Comparison of ENCODE assay signal across 12 mouse cellular contexts in genomic region chr1:45860349-45860748, GRCm38 (mm10). TPM values are rescaled to one million over a fixed set of nuclear protein-coding genes. Genes with fewer than 3 reads are reported as not detected.
DNase-seq lines count a peak whose midpoint lies in the region; ATAC-seq and TF ChIP-seq lines count a peak whose summit lies in the region.
"Had no signal": no experiment of that assay in that cellular context is flagged by ENCODE, and none has a peak within 500 bp of the region (broad histone marks: within the 10 kb centered on the region; RNA-seq: fewer than 3 reads in every experiment).

No protein-coding gene starts in this region.

- TF ChIP-seq CTCF in kidney, postnatal 0 days (IDR thresholded peaks at IDR 0.05; ENCODE audit: low read depth) = no peak
- TF ChIP-seq CTCF in MEL (IDR thresholded peaks at IDR 0.05 in 2 of 3, conservative IDR thresholded peaks at IDR 0.05 in 1 of 3; ENCODE audit: control insufficient read depth in 1 of 3, insufficient read depth in 1 of 3, low read depth in 2 of 3, low read length in 3 of 3, poor library complexity in 1 of 3, severe bottlenecking in 1 of 3) = no peak

- no peaks in the 10 kb centered on the region for H3K36me3 ChIP-seq in kidney, postnatal 0 days (ENCODE audit: insufficient read depth, low read length)
- H3K36me3 ChIP-seq in MEL (ENCODE audit: control insufficient read depth in 1 of 2, insufficient read depth in 2 of 2, low read length in 2 of 2) = peaks cover 0 to 16% of the 10 kb centered on the region in 2 experiments; a peak in 3 of 4 replicates
- no peaks in the 10 kb centered on the region for H3K36me3 ChIP-seq in heart, embryonic 12.5 days

- peaks cover 2% of the 10 kb centered on the region; the same call in 1 of the 2 replicates for H3K4me1 ChIP-seq in kidney, postnatal 0 days (replicated peaks; ENCODE audit: insufficient read depth, low read length)
- H3K4me1 ChIP-seq in MEL (ENCODE audit: control insufficient read depth in 1 of 2, insufficient read depth in 2 of 2, low read length in 2 of 2) = peaks cover 8 to 12% of the 10 kb centered on the region in 2 experiments; a peak in 3 of 4 replicates
- H3K4me1 ChIP-seq in heart, embryonic 12.5 days (replicated peaks) = peaks cover 9% of the 10 kb centered on the region

- H3K9me3 ChIP-seq in kidney, postnatal 0 days (replicated peaks; ENCODE audit: low read length) = no peaks in the 10 kb centered on the region
- no peaks in the 10 kb centered on the region for H3K9me3 ChIP-seq in MEL (replicated peaks; ENCODE audit: insufficient read depth, low read length)
- H3K9me3 ChIP-seq in heart, embryonic 12.5 days (replicated peaks) = no peaks in the 10 kb centered on the region

- no peak for ATAC-seq in kidney, postnatal 0 days (replicated peaks; ENCODE audit: low FRiP score, low read depth)
- ATAC-seq in heart, embryonic 12.5 days (ENCODE audit: insufficient number of reproducible peaks, low FRiP score) = peak; percentile 57; the same call in 1 of the 2 replicates
- ATAC-seq: forebrain, postnatal 0 days had no signal

- H3K79me2 ChIP-seq in MEL (ENCODE audit: control insufficient read depth, insufficient read depth, low read length, poor library complexity) = no peaks in the 10 kb centered on the region

- H3K4me2 ChIP-seq in kidney, postnatal 0 days (ENCODE audit: low read length) = no peak overlapping the region
- no peak overlapping the region for H3K4me2 ChIP-seq in heart, embryonic 12.5 days

- H3K27me3 ChIP-seq in kidney, postnatal 0 days (ENCODE audit: insufficient read depth, low read length) = no peaks in the 10 kb centered on the region
- H3K27me3 ChIP-seq in MEL (ENCODE audit: control insufficient read depth in 1 of 2, insufficient read depth in 2 of 2, low read length in 2 of 2) = no peaks in the 10 kb centered on the region
- H3K27me3 ChIP-seq in heart, embryonic 12.5 days (replicated peaks) = no peaks in the 10 kb centered on the region
- H3K27me3 ChIP-seq: megakaryocyte, embryonic 14.5 days had no signal

- peak; percentile 44 to 70; a peak in 3 of 4 replicates for TF ChIP-seq EP300 in MEL (IDR thresholded peaks at IDR 0.05; ENCODE audit: low read depth in 1 of 2, low read length in 2 of 2)

- no peak overlapping the region for H3K27ac ChIP-seq in kidney, postnatal 0 days
- H3K27ac ChIP-seq in MEL (ENCODE audit: control insufficient read depth, low read depth, low read length) = no peak overlapping the region
- 0 out of 2 replicates have a peak overlapping the region, but pooled peaks have one; percentile 27 for H3K27ac ChIP-seq in heart, embryonic 12.5 days (ENCODE audit: poor library complexity, severe bottlenecking)

- WGBS in kidney, postnatal 0 days = 39% methylated on average over 5 of the region's 5 CpGs
- WGBS in heart, embryonic 12.5 days = 42% methylated on average over 5 of the region's 5 CpGs

- no peak for TF ChIP-seq RAD21 in MEL (IDR thresholded peaks at IDR 0.05; ENCODE audit: low read depth, low read length)

- peak; percentile 54 for DNase-seq in kidney, postnatal 0 days (ENCODE audit: low spot score)
- DNase-seq in kidney, adult 18-20 months = no peak
- DNase-seq in MEL (ENCODE audit: low read depth, low spot score) = peak; percentile 63
- peak; percentile 37 for DNase-seq in lung, postnatal 25 days (ENCODE audit: low spot score)
- DNase-seq in adrenal gland, adult 2 months = no peak
- no peak for DNase-seq in spleen, adult 12 weeks (ENCODE audit: low spot score)
- no peak for DNase-seq in right cerebral cortex, adult 2 months (ENCODE audit: low spot score in 2 of 2)
- DNase-seq: cerebellum, adult 9-10 months; forebrain, postnatal 0 days had no signal

- no peak overlapping the region for H3K4me3 ChIP-seq in kidney, postnatal 0 days (replicated peaks; ENCODE audit: low read depth, low read length)
- H3K4me3 ChIP-seq in MEL (ENCODE audit: control insufficient read depth in 1 of 2, insufficient read depth in 1 of 2, low read depth in 2 of 2, low read length in 2 of 2) = no peak overlapping the region
- H3K4me3 ChIP-seq in heart, embryonic 12.5 days = no peak overlapping the region
- H3K4me3 ChIP-seq: megakaryocyte, embryonic 14.5 days had no signal

- no peak for TF ChIP-seq POLR2A in MEL (IDR thresholded peaks at IDR 0.05; ENCODE audit: control insufficient read depth in 1 of 2, insufficient read depth in 1 of 2, low read depth in 1 of 2, low read length in 2 of 2, poor library complexity in 1 of 2)

- no peak overlapping the region for H3K9ac ChIP-seq in kidney, postnatal 0 days (ENCODE audit: low read depth, low read length)
- no peak overlapping the region for H3K9ac ChIP-seq in MEL (ENCODE audit: control insufficient read depth, low read depth, low read length, poor library complexity, severe bottlenecking)
- no peak overlapping the region for H3K9ac ChIP-seq in heart, embryonic 12.5 days
- H3K9ac ChIP-seq: forebrain, postnatal 0 days had no signal

TF ChIP-seq in MEL, 35 proteins besides CTCF, POLR2A, EP300 and RAD21:
- TF ChIP-seq MYB (IDR thresholded peaks at IDR 0.05; ENCODE audit: low read depth, low read length) (no peak), TBP (IDR thresholded peaks at IDR 0.05; ENCODE audit: low read depth, low read length) (no peak), MAFK (IDR thresholded peaks at IDR 0.05; ENCODE audit: borderline replicate concordance, low read depth, low read length) (peak; percentile 91), GABPA (IDR thresholded peaks at IDR 0.05; ENCODE audit: low read depth, low read length) (peak; percentile 98), RCOR1 (IDR thresholded peaks at IDR 0.05; ENCODE audit: low read depth, low read length) (no peak), JUND (IDR thresholded peaks at IDR 0.05; ENCODE audit: low read depth, low read length) (no peak), ZMIZ1 (IDR thresholded peaks at IDR 0.05; ENCODE audit: low read depth, low read length) (no peak), SIN3A (IDR thresholded peaks at IDR 0.05; ENCODE audit: low read length) (peak; percentile 39; the same call in 1 of the 2 replicates), BHLHE40 (IDR thresholded peaks at IDR 0.05; ENCODE audit: borderline replicate concordance, low read depth, low read length) (no peak), ETS1 (IDR thresholded peaks at IDR 0.05; ENCODE audit: low read depth, low read length) (peak; percentile 90), KAT2A (conservative IDR thresholded peaks at IDR 0.05; ENCODE audit: low read depth, low read length) (0 out of 2 replicates have a peak, but pooled peaks have one; percentile 18), ZKSCAN1 (IDR thresholded peaks at IDR 0.05; ENCODE audit: low read depth, low read length) (no peak)

RNA-seq across cellular contexts. Expression of gene Gm5269, which starts 29.7 kb away (rescaled TPM):
- not detected in 2 replicates for polyA plus RNA-seq in kidney, postnatal 0 days (2015; fragmentation: Nextera tagmentation; extraction: Ambion mirVana)
- total RNA-seq in MEL (2012; rRNA removed) = not detected in 2 replicates
- under 1 TPM in 1 of 2 experiments, not detected in 1; 0.67 TPM for polyA plus RNA-seq in MEL (2012; ENCODE audit: insufficient read depth in 1 of 2, insufficient read length in 2 of 2, low read depth in 1 of 2, low replicate concordance in 2 of 2, missing spikeins in 1 of 2)
- polyA plus RNA-seq in heart, embryonic 12.5 days (2016; fragmentation: Nextera tagmentation; extraction: Ambion mirVana) = not detected in 2 replicates
- total RNA-seq in adrenal gland, adult 2 months (2021) = not detected
- polyA plus RNA-seq in adrenal gland, adult 2 months (2012; rRNA removed) = not detected in 2 replicates
- total RNA-seq: forebrain, postnatal 0 days had no signal
- polyA plus RNA-seq: forebrain, postnatal 0 days; testis, adult 2 months had no signal

Comparison
In these comparisons a context has a peak if more than half of its experiments do, and no peak if none do; other contexts are left out.
1. DNase-seq: peak in kidney, postnatal 0 days (single experiment), MEL (single experiment) and lung, postnatal 25 days (single experiment); none in kidney, adult 18-20 months (single experiment), adrenal gland, adult 2 months (single experiment), spleen, adult 12 weeks (single experiment) and right cerebral cortex, adult 2 months (0 of 2).